Mouse (Mus musculus) fibroblast of lung, adult 2 months (primary cell): ENCODE data around the gene Aldh1a1.
A peak's percentile ranks its signal among the peaks of the same experiment; 100 is the strongest.

Source experiments
- DNase-seq: peaks from one replicate; pipeline ENCODE4 v3.0.0-alpha.2; 2011; ENCODE audit warnings: low read depth

Aldh1a1 gene

DNA sequence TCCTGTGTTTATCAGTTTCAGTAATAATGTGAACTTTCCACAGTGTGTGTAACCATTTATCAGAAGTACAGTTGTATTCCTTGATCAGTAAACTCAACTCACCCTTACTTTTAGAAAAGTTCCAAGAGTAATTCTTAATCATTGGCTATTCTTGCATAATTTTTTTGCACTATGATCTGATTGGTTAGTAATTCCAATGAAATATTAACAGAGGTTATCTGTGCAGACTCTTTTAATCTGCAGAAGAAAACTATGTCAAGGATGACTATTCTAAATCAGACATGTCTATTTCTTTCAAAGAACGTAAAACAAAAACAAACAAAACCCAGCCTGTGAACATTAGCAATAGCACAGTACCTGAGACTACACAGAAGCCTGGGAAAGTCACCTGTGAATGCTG is 62.9 kb downstream of the Aldh1a1 start:
- no peak for DNase-seq

DNA sequence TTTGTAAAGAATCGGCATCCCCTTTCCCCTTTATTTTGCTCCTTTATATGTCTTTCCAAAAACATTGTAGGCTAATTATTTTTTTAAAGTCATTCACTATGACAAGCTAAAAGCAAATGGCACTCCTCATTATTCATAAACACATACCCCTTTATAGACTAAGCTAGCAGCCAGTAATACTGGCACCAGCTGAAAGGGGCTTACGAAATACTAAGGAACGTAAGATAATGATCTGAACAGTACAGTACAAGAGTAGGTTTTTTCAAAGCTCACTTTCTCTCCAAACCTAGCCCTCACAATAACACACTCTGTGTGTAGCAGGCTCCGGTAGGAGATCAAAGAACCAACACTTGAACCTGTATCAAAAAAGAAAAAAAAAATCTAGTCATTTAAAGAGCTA is 64.7 kb downstream of the Aldh1a1 start:
- peak; percentile 15 for DNase-seq

DNA sequence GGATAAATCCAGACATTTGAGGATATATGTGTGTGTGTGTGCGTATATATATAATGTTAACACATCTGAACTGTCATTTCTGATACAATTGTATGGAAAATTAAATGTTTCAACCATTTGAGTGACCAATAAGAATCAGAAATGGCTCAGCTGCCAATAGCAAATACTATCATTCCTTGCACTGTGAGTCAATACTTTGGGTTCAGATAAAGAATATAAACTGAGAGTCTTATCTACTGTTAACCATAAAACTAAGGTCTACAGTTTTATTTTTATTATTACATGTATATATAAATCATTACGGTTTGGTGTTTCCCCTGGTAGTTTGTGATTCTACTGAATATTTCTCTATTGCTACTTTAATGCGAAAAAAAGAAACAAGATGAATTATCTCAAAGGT is 65.6 kb downstream of the Aldh1a1 start:
- DNase-seq, result no peak

DNA sequence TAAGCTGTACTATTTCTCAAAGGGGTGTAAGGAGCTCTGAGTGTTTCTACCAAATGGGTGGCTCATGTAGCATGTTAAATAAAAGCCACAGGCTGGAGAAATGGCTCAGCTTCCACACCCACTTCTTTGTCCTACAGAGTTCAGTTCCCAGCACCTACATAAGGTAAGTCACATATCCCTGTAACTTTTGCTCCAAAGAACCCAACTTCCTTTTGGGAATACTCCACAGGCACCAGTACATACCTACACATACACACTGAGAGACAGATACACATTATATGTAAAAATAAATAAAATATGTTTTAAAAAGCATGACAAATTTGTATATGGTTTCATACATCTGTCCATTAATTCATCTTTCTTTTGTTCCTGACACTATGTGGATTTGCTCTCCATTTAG is 66.0 kb downstream of the Aldh1a1 start:
- DNase-seq, result no peak

DNA sequence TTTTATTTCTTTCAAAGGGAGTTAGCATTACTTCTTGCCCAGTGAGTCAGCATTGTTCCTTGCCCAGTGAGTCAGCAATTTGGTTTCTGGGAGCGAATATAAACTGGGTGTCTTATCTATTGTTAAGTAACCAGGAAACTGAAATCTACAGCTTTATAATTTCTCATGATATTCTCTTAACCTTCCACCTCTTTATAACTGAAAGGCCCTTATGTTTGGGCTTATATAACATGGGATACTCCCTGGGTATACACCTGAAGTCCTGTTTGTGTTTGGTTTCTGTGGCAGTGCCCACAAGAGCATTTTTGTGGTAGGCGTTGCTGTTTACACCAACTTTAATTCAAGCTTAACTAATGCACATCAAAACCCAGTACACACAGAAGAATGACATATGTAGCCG is 66.4 kb downstream of the Aldh1a1 start:
- DNase-seq, result peak; percentile 37

DNA sequence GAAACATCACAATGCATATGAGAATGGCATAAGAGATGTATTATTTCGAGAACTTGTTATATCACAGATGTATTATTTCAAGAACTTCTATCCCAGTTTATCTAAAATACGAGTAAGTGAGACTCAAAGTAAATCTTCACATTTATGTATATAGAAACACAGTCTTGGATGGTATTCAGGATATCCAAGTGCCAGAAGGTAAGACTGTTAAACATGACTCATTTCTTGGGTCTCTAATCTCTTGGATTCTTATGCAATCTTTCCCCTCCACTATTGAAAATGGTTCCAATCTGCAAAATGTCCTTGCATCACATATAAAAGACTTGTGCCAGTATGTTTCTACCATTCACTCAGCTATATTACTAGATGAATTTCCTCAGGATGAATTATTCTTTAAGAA is 67.4 kb downstream of the Aldh1a1 start:
- no peak for DNase-seq

DNA sequence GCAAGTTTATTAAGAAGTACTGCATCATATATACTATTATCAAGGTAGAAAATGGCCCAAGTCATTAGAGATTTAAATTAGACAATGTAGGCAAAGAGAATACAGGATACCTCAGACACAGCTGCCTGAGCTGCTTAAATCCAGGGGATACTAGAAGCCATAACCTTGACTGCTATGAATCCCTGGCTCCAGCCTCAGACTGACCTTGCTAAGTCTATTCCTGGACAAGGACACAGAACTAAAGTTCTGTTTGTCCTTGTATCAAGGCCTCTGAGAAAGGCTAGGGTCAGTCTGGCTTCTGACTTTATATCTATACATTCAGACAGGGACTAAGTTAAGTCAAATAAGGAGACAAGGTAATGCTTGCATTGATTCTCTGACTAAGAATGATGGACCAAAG is 69.9 kb downstream of the Aldh1a1 start:
- no peak for DNase-seq

DNA sequence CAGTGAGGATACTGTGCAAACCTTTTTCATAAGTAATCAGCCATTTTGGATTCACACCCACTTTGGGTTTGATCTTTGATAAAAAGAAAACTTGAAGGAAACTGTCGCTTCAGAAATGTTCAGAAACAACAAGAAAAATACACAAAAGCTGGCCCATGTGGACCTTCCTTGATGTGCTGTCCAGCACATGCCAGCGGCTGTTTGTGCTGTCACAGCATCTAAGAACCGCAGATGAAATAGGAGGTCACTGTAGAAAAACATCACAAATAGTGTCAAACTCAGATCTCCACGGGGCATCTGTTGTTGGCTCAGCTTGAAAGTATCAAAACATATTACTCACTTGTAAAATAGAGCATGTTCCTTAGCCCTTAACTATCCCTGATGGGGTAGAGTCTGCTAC is 73.8 kb downstream of the Aldh1a1 start:
- DNase-seq, result no peak

DNA sequence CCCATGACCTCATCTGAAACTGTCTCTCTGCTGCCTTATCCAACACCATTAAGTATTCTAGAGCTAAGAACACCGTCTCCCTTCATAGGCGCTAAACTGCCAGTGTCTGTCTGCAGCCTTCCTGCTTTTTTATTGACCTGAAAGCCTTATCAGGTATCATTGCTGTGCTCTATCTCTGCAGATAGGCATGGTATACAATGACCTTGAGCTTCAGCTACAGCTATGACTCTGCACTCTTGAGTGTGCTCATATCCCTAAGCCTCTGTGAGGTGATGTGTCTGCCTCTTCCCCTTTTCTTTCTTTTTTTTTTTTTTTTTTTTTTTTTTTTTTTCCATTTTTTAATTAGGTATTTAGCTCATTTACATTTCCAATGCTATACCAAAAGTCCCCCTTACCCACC is 74.5 kb downstream of the Aldh1a1 start:
- no peak for DNase-seq

DNA sequence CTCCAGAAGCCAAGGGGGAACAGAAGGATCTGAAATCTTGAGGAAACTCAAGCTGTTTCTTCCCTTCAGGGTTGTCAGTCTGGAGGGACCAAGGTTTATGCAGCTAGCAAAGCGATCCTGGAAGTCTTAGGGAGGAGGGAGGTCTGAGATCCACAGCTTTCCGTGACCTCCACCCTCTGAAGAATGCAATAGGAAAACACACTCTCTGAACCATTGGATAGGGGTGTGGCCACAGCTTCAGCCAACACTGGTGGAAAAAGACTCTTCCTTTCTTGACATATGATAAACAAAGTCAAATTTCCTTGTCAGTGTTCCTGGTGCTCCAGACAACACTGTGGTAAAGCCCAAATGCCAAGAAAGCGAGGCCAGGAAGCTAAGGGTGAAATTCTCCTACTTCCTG is 84.5 kb downstream of the Aldh1a1 start:
- DNase-seq, result no peak

DNA sequence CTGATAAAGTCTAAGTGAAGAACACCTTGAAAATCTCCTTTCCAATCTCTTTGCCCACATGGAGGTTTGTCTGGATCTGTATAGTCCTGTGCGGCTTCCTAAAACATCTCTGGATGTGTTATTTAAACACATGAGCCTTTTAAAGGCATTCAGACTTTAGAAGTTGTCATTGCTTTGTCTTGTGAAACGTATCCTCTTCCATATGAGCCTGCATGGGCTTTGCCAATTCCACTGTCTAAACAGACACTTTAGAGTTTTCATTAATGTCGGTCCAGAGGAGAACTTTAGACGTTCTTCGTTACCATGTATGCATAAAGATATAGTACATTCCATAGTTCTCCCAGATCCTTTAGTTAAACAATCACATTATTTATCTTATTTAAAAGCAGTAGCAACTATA is 84.9 kb downstream of the Aldh1a1 start:
- DNase-seq, result no peak

DNA sequence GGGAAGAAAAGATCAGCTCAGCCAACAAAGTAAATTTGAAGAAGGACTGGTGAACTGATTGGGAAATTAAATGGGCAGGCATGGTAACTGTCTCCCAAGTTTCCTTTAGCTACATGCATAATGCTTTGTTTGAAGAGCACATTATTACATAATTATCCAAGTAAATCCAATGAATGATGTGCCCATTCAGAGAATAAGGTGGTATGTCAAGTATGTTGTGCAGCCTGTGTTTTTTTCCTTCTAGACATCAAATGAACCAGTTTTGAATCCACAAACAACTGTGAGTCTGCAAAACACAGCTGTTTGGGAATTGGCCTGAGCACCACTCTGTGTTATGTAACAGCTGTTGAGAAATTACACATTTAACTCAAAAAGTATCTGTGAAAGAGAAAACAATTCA is 107.4 kb downstream of the Aldh1a1 start:
- no peak for DNase-seq

DNA sequence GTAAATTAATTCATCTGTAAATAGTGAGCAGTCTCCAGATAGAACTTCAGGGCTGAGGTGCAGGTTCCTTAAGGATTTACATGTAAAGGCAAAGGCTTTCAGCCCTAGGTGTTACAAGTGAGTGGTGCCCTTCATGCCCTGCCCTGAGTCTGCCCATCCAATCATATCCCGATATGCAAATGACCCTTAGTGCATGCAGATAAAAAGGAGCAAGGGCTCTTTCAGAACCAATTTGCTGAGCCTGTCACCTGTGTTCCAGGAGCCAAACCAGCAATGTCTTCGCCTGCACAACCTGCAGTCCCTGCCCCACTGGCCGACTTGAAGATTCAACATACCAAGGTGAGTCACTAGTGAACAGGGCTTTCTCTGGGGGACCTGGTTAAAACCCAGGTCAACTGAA is 109.2 kb downstream of the Aldh1a1 start:
- DNase-seq, result no peak

DNA sequence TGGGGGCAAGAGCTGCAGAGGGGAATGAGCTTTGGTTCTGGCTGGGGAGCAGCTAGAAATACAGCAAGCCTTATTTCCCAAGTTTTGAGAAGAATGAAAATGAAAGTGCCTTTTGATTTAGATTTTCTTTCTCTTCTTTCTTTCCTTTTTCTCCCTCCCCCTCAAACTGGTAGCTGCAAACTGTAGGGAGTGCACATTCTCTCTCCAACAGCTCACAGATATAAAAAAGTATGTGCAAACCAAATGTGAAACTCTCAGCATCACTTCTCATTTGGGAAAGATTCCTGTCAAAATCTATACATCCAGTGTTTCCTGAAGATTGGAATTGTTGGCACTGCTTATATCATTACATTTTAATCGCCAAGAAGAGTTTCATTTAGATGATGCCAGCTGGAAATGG is 110.7 kb downstream of the Aldh1a1 start:
- DNase-seq, result no peak

DNA sequence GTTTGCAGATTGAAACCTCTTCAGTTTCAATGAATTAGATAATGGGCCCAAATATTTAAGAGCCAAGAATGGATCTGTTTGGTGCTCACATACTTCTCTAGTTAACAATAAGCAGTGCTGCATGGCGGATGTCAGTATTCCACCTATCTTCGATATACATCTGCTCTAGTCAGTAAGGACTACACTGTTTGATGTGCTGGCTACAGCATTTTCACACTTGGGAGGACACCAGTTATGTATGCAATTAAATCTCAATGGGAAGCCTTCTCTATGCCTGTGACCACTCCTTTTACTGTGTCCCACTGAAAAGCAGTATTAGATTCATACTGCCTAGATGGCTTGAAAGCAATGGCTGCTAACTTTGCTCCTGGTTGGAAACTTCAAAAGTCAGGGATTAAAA is 111.4 kb downstream of the Aldh1a1 start:
- DNase-seq, result no peak

DNA sequence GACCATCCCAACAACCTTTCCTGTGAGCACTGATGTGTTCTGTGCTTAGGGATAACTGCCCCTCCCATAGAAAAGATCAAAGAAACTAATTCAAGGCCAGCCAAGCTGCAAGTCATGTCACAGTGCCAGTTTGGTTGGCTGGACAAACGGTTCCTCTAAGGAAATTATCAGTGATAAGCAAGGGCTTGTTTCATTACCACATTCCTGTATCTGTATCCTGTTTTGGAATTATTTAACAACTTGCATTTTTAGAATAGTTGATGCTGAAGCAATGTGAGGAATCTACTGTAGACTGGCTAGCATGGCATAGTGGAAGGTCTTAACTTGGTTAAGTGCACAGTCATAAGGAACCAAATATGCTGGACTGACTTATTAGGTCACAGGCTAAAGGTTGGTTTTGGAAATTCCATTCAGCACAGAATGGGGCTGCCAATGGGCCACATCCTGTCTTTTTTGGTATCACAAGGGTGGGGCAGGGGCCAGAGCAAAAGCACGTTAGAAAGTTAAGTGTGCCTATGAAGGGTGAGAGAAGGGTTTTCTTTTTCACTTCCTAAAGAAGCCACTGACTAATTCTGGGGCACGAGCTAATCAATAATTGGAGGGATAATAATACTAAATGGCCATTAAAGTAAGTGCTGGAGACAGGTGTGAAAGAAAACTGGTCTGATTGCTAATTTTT is 121.9 kb downstream of the Aldh1a1 start:
- no peak for DNase-seq

DNA sequence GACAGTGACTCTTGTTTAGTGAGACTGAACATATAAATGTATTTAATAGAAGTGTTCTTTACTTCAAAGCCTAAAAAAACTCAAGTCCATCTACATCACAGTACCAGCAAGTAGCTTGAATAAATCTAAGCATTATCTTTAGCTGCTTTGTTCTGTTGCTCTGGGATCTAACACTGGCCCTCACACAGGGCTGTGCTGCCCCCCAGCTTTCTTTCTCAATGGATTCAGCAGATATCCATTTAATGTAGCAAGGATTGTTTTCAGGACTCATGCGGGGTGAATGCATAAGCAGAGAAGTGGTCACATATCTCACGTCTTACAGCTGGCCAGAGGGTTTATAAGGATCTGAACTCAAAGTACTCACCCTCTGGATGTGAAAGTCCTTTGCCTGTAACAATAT is 129.9 kb downstream of the Aldh1a1 start:
- DNase-seq, result no peak

DNA sequence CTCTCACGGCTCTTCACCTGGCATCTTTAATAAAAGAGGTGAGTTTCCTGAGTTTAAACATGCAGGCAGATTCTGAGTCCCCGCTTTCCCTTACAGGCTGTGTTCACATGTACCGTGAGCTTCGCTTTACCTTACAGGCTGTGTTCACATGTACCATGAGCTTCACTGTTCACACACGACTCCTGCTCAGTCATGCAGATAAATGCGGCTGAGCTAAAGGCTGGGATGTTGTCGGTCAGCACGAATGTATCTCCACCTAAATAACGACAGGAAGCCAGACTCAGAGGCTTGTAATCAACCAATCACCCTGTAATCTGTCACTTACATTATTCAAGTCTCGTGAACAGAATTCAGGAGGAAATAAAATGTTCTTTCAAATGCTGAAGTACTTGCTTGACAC is 130.9 kb downstream of the Aldh1a1 start:
- DNase-seq, result no peak

DNA sequence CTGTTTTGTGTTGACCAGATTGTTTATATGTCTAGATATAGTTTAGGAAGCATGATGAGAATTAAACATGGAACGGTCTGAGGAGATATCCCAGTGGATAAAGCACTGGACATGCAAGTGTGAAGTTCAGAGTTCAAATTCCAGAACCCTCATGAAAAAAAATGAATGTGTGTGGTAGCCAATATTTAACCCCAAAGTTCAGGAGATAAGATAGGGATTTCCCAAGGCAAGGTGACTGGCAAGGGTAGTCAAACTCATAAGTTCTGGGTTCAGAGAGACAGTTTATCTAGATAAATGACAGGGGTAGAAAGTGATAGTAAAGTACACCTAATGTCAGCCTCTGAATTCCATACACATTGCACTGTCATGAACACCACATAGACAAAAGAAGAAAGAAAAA is 138.5 kb downstream of the Aldh1a1 start:
- DNase-seq, result no peak

DNA sequence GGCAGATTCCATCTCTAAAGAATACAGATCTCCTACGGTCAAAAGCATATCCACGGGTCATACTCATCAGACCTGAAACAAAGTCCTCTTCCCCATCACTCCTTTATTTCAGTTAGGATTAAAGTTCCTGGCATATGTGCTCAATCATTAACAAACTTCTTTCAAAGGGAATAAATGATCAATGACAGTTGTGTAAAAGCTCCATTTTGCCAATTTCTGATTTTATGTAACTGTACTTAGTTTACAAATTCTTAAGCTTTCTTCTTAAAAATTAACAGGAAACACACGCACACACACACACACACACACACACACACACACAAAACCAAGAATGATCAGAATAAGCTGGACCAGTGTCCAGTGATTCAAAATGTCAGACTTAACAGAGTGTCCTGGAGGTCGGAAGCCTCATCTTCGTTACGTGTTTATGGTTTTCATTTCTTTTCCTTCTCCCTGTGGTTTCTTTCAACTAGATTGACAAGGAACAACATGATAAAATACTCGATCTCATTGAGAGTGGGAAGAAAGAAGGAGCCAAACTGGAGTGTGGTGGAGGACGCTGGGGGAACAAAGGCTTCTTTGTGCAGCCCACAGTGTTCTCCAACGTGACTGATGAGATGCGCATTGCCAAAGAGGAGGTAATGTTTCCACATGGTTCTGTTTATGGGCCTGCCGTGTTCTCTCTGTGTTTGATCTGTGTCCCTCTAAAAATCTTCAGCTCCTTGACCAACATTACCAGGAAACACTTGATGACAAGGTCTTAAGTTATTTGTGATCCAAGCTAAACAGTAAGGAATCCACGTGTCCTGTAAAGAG is 141.6 kb downstream of the Aldh1a1 start:
- DNase-seq, result peak; percentile 82

DNA sequence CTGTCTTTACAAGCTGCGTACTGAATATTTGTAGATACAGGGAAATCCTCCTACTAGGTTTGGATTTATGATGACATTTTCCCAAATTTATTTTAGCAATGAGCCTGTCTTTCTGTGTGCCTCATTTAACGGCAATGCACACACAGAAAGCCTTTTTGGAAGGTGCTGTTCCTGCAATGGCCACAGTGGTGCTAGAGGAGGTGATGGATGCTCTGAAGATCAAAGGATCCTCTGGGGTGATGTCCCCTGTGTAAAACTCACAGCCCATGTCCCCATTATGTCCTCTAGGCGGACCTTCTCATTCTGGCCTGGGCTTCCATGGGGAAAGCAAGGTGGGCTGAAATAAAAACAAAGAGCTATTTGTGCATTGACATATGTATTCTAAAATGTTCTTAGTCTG is 151.8 kb downstream of the Aldh1a1 start:
- DNase-seq, result no peak

DNA sequence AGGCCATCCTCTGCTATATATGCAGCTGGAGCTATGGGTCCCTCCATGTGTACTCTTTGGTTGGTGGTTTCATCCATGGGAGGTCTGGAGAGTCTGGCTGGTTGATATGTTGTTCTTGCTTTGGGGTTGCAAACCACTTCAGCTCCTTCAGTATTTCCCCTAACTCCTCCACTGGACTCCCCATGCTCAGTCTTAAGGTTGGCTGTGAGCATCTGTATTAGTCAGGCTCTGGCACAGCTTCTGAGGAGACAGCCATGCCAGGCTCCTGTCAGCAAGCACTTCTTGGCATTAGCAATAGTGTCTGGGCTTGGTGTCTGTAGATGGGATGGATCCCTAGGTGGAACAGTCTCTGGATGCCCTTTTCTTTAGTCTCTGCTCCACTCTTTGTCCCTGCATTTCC is 155.0 kb downstream of the Aldh1a1 start:
- peak; percentile 17 for DNase-seq

DNA sequence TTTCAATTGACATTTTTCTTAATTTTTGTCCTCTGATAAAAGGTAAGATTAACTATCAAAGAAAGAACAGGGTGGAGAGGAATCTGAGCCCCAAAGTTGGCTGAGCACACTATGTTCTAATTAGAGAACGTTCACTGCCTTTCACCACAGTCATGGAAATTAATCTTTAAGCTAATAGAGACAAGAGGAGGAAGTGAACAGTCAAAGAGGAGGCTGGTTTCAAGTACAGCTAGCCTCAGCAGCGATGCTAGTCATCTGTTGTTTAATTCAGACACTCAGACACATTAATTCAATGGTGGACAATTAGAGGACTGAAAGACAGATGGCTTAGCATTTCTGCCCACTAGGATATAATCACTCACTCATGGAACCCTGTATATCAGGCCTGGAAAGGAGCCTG is 157.5 kb downstream of the Aldh1a1 start:
- no peak for DNase-seq

DNA sequence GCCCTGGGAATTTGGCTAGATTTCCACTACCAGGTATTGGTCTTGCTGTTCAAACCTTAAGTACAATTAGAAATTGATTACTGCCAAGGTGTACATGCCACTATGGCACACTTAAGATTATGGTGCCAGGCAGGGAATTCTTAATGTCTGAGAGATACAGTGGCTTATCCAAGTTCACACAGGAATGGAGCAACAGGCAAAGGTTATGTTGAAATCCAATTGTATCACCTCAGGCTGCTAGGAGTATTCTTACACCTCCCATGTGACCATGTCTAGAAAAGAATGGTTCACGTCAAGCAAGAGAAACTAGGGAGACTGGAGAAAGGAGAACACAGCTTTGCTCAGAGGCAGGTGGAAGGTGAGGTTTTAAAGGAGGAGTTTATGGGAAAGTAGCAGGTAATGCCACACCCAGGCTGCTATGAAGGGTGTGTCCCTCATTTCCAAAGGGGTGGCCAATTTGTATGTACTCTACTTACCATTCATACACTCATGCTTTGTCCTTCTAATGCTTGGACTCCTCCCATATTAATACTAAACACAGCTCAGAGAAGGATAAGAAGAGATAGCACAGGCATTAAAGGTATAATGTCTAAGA is 160.7 kb downstream of the Aldh1a1 start:
- no peak for DNase-seq
